Mouse (Mus musculus) colon, adult 2 months (tissue): ENCODE results near the gene Cd276. TPM values are rescaled to one million over a fixed set of nuclear protein-coding genes. Genes with fewer than 3 reads are reported as not detected.

ENCODE experiments used
- polyA plus RNA-seq: library from polyadenylated mRNA; depleted of rRNA; stranded (reverse); fragments of >200 nt; gene quantifications from 2 replicates; pipeline ENCODE4 v1.2.3, GENCODE M21; 2012; rRNA removed

Cd276 gene
- 9.5 and 10.7 TPM in 2 replicates for polyA plus RNA-seq

DNA sequence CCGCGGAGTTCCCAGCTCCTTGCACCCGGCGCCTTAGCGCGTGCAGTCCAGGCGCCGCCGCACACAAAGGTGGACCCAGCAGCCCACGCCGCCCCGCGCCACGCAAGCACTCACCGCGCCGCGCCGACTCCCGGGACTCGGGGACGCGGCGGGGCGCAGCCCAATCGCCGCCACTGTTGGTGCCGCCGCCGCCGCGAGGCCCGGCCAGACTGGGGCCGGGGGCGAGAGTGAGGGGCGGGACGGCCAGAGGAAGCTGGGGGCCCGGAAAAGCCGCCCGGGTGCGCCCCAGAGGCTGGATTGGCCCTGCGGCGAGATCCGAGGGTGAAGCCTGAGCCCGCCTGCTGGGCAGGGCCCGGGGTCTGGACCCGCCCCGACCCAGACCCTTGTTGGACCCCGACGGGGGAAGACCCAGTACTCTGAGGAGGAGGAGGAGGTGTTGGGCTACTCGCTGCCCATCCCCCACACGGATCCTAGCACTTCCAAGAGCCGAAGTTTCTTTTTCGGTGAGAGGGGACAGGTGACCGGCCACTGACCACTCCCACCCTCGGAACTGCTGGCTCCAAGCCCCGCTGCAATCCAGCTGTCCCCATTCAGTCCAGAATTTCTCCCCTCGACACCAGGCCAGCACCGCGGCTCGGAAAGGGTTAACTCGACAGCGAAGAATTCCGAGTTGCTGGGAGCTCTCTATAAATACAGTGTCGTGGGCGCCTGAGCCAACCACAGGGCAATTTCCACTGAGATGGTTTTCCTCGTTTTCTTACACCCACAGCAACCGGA lies at the start of gene Cd276:
Gene Cd276 (minus strand): TSS at position 530 of the 777 bp plus-strand sequence.

DNA sequence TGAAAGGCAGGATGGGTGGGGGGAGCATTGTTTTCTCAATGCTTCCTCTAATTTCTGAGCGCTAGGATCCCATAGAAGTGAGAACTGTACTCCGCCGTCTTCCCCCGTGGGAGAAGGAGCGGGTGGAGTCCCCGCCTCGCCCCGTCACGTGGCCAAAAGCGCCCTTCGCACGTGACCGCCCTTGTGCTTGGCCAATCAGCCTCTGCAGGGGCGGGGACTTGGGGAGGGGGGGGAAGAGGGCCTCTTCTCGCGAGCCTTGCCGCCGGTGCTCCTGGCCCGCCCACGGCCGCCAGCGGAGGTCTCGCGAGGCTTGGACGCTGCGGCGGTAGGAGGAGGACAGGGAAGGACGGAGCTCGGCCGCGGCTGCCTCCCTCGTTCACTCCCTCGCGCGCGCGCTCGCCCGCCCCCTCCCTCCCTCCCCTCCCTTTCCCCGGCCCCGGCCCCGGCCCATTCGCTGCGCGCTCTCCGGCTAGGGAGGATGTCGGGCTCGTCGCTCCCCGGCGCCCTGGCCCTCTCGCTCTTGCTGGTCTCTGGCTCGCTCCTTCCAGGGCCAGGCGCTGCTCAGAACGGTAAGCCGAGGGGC lies 26.8 kb upstream of the Cd276 start, which contains the start of gene Nptn:
Gene Nptn (plus strand): TSS at position 283 of the 583 bp plus-strand sequence.

GRCm38 (mm10) chr9:58487851-58488801 lies 67.1 kb downstream of the Cd276 start, which contains the start of gene Insyn1:
TSS of gene Insyn1 (plus strand) at chr9:58488603.

Other genes starting within 250 kb of the Cd276 start
- 88.0 and 89.3 TPM in 2 replicates for gene Loxl1, start 242.3 kb downstream of the Cd276 start, polyA plus RNA-seq
- 0.09 TPM in 1 of 2 replicates, not detected in the other for gene Tbc1d21, start 185.0 kb downstream of the Cd276 start, polyA plus RNA-seq
- gene Insyn1, start 66.8 kb downstream of the Cd276 start, polyA plus RNA-seq = 4.4 and 5.7 TPM in 2 replicates
- 340 and 459 TPM in 2 replicates for gene Nptn, start 26.8 kb upstream of the Cd276 start, polyA plus RNA-seq
- gene Rec114, start 188.5 kb upstream of the Cd276 start, polyA plus RNA-seq = not detected in 2 replicates